Mouse (Mus musculus) R1 (cell line): ENCODE data around the gene Fap.

Experiments
- DNase-seq: peaks from one replicate; pipeline ENCODE4 v3.0.0-alpha.2; 2018; ENCODE audit warnings: low read depth, low spot score

The Fap gene

GRCm38 (mm10) chr2:62573753-62574159, at the start of gene Fap:
Gene Fap, minus strand, starts transcription at chr2:62574075.
- no peak for DNase-seq

- no peak for DNase-seq
Measured at GRCm38 (mm10) chr2:62623024-62623441, 49.2 kb upstream of the Fap start.

GRCm38 (mm10) chr2:62619679-62620078, 45.8 kb upstream of the Fap start:
- DNase-seq = no peak

GRCm38 (mm10) chr2:62618934-62619341, 45.1 kb upstream of the Fap start:
- no peak for DNase-seq

- DNase-seq = no peak
Measured at GRCm38 (mm10) chr2:62613133-62613532, 39.3 kb upstream of the Fap start.

GRCm38 (mm10) chr2:62606205-62606604, 32.3 kb upstream of the Fap start:
- DNase-seq = no peak

- no peak for DNase-seq
Measured at GRCm38 (mm10) chr2:62603530-62603929, 29.7 kb upstream of the Fap start.

- DNase-seq = no peak
Measured at GRCm38 (mm10) chr2:62596586-62596985, 22.7 kb upstream of the Fap start.

- no peak for DNase-seq
Measured at GRCm38 (mm10) chr2:62594491-62594890, 20.6 kb upstream of the Fap start.

GRCm38 (mm10) chr2:62591555-62591954, 17.7 kb upstream of the Fap start:
- no peak for DNase-seq

- DNase-seq = no peak
Measured at GRCm38 (mm10) chr2:62589333-62589732, 15.5 kb upstream of the Fap start.

GRCm38 (mm10) chr2:62585769-62586168, 11.9 kb upstream of the Fap start:
- DNase-seq = no peak

GRCm38 (mm10) chr2:62574962-62575361, 1.1 kb upstream of the Fap start:
- DNase-seq = no peak

- no peak for DNase-seq
Measured at GRCm38 (mm10) chr2:62574250-62574649, 375 bp upstream of the Fap start.

- DNase-seq = no peak
Measured at GRCm38 (mm10) chr2:62573099-62573752, 649 bp downstream of the Fap start.

- DNase-seq = no peak
Measured at GRCm38 (mm10) chr2:62564687-62565086, 9.2 kb downstream of the Fap start.

- DNase-seq = no peak
Measured at GRCm38 (mm10) chr2:62562661-62563485, 11.0 kb downstream of the Fap start.

GRCm38 (mm10) chr2:62557417-62557816, 16.5 kb downstream of the Fap start:
- peak; percentile 59 for DNase-seq

GRCm38 (mm10) chr2:62556349-62556748, 17.5 kb downstream of the Fap start:
- no peak for DNase-seq

- no peak for DNase-seq
Measured at GRCm38 (mm10) chr2:62549659-62550058, 24.2 kb downstream of the Fap start.

GRCm38 (mm10) chr2:62549131-62549530, 24.7 kb downstream of the Fap start:
- no peak for DNase-seq

GRCm38 (mm10) chr2:62548104-62548503, 25.8 kb downstream of the Fap start:
- no peak for DNase-seq

GRCm38 (mm10) chr2:62535483-62535882, 38.4 kb downstream of the Fap start:
- DNase-seq = no peak
